Mouse (Mus musculus) splenic B cell, adult 2 months (primary cell): ENCODE results near the gene Paqr6.
"Not testable (repeated sequence)": the region's sequence is repeated elsewhere in the genome, so short reads cannot be mapped to it uniquely, and the experiment has no call there.

Experiments
- DNase-seq: peaks from one replicate; pipeline ENCODE4 v3.0.0-alpha.2; 2011; ENCODE audit warnings: low read depth, low spot score
- H3K27me3 ChIP-seq: 2 replicates; pipeline ENCODE4 v1.6.1; 2012; ENCODE audit warnings: mild to moderate bottlenecking, low read length, moderate library complexity, mixed read lengths; ENCODE audit not compliant: control insufficient read depth, poor library complexity, insufficient read depth, severe bottlenecking
- H3K36me3 ChIP-seq: 2 replicates; pipeline ENCODE4 v1.6.1; 2012; ENCODE audit warnings: mild to moderate bottlenecking, low read length, moderate library complexity, mixed read lengths; ENCODE audit not compliant: control insufficient read depth, poor library complexity, insufficient read depth, severe bottlenecking

Gene Paqr6

GRCm38 (mm10) chr3:88381389-88382315 is 17.3 kb downstream of the Paqr6 start:
- H3K27me3 ChIP-seq, H3K36me3 ChIP-seq: not testable (repeated sequence)
- DNase-seq = peak; percentile 55

DNA sequence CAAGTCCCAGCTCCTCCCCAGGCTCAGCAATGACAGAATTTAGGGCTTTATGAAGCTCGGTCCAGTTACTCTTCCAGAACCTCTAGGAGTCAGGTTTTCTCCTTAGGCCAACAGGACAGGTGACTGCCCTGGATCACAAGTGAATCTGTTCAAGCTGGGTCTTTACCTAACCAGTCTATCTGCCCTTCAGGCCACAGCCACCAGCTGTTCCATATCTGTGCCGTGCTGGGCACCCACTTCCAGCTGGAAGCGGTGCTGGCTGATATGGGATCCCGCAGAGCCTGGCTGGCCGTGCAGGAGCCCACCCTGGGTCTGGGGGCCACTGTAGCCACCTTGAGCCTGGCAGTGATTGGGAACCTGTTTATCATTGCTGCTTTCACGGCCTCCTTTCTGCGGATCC is 18.0 kb downstream of the Paqr6 start:
- not testable (repeated sequence) for DNase-seq, H3K27me3 ChIP-seq, H3K36me3 ChIP-seq

DNA sequence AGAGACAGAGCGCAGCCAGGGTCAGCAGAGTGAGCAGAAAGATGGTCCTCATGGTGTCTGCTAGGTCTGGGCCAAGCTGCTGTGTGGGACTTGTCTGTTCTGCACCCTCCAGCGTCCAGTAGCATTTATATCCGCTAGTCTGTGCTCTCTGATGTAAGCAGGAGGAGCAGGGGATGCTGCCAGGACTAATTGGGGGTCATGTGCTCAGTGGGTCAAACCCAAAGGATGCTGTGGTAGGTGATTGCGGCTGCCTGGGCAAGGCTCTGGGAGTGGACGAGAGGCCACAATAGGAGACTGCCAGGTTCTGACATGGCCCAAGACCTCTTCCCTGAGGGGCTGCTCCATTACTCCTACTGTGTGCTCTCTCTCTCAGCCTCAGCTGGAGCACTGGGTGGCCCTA is 20.0 kb downstream of the Paqr6 start, which contains the start of gene Bglap:
Gene Bglap (minus strand): TSS at position 101 of the 400 bp plus-strand sequence.
- no peak for DNase-seq
- Histone ChIP-seq H3K36me3 (no peaks in the 10 kb centered on the region), H3K27me3 (no peaks in the 10 kb centered on the region)

- no peaks in the 10 kb centered on the region for H3K27me3 ChIP-seq
- H3K36me3 ChIP-seq = peaks cover 2% of the 10 kb centered on the region; the same call in 1 of the 2 replicates
- DNase-seq = no peak
Observed at GRCm38 (mm10) chr3:88393776-88394375, 29.5 kb downstream of the Paqr6 start.

- Histone ChIP-seq H3K27me3 (no peaks in the 10 kb centered on the region), H3K36me3 (peaks cover under 1% of the 10 kb centered on the region; the same call in 1 of the 2 replicates)
- peak; percentile 87 for DNase-seq
Observed at GRCm38 (mm10) chr3:88395288-88395687, 30.9 kb downstream of the Paqr6 start.

- DNase-seq = peak; percentile 71
Observed at GRCm38 (mm10) chr3:88395742-88396141, 31.4 kb downstream of the Paqr6 start.

GRCm38 (mm10) chr3:88398666-88399065 is 34.3 kb downstream of the Paqr6 start:
- Histone ChIP-seq H3K36me3 (no peaks in the 10 kb centered on the region), H3K27me3 (no peaks in the 10 kb centered on the region)
- no peak for DNase-seq

More at GRCm38 (mm10) chr3:88395742-88396141, 31.4 kb downstream of the Paqr6 start:
- no peaks in the 10 kb centered on the region for H3K27me3 ChIP-seq
- no peaks in the 10 kb centered on the region for H3K36me3 ChIP-seq

- no peak for DNase-seq
- Histone ChIP-seq H3K36me3 (no peaks in the 10 kb centered on the region), H3K27me3 (no peaks in the 10 kb centered on the region)
Observed at GRCm38 (mm10) chr3:88403522-88404230, 39.3 kb downstream of the Paqr6 start.

- DNase-seq = peak; percentile 92
- H3K27me3 ChIP-seq = no peaks in the 10 kb centered on the region
- no peaks in the 10 kb centered on the region for H3K36me3 ChIP-seq
Observed at GRCm38 (mm10) chr3:88407090-88407489, 42.7 kb downstream of the Paqr6 start.

DNA sequence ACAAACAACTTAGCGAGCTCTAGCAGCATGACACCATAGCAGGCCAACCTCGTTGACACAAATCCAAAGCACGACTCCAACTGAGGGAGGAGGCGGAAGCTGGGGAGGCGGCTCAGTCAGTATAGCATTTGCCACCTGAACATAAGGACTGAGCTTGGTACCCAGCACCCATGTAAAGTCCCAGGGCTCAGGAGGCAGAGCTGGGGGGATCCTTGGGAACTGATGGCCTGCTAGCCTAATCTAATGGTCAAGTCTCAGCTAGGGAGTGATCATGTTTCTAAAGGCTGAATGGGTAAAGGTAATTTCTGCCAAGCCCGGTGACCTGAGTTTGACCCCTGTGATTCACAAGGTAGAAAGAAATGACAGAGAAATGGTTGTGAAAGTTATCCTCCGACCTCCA is 43.1 kb downstream of the Paqr6 start:
- Histone ChIP-seq H3K36me3 (no peaks in the 10 kb centered on the region), H3K27me3 (no peaks in the 10 kb centered on the region)
- no peak for DNase-seq

DNA sequence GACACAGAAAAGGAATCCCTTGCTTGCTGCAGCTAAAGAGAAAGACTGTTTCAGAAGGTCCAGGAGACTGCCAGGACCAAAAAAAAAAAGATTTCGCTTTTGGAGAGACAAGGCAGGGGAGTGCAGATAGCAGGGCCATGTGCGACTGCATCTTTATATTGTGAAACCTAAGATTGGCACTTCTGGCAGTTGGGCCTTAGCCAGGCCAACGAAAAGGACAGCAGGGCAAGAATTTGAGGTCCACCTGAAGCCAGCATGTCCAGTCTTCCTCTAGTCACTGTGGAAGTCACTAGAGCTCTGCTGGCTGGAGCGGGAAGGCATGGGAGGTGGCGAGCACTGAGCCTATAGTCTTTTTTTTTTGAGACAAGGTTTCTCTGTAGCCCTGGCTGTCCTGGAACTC is 44.6 kb downstream of the Paqr6 start:
- DNase-seq = no peak
- Histone ChIP-seq H3K27me3 (no peaks in the 10 kb centered on the region), H3K36me3 (no peaks in the 10 kb centered on the region)

DNA sequence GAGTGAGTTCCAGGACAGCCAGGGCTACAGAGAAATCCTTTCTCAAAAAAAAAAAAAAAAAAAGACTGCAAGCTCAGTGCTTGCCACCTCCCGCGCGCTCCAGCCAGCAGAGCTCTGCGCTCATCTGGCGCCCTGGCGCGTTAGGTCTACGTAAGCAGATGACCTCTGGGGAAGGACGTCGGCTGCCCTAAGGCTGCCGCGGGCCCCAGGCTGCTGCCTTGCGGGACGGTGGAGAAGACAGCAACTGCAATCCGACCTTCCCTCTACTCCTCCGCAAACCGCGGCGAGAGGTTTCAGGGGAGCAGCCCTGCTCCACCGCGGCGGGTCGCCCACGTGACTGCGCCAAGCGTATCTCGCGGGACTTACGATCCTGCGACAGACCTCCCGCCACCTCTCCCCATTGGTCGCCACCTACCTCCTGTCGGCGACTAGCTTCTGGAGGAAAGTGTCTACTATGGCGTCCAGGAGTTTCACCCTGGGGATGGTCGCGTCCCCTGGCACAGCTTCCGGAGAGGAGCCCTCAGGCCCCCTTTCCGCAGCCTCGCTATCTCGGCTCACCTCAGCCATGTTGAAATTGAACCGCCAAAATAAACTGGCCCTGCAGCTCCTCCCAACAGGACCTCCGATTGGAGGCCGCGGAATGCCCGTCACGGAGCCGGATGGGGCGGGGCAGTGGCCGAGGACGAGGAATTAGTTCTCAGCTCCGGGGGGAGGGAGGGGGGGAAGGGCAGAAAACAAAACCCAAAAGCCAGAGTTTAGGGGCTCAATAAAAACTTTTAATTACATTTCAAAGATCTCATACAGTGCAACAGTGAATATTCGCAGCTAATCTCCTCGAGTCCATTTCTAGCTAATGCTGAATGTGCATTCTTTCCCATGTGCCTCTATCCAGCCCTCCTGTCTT is 45.6 kb downstream of the Paqr6 start, which contains the start of gene Pmf1:
Gene Pmf1 (minus strand): TSS at position 591 of the 904 bp plus-strand sequence.
- DNase-seq = peak; percentile 92
- no peaks in the 10 kb centered on the region for H3K36me3 ChIP-seq
- H3K27me3 ChIP-seq = no peaks in the 10 kb centered on the region

DNA sequence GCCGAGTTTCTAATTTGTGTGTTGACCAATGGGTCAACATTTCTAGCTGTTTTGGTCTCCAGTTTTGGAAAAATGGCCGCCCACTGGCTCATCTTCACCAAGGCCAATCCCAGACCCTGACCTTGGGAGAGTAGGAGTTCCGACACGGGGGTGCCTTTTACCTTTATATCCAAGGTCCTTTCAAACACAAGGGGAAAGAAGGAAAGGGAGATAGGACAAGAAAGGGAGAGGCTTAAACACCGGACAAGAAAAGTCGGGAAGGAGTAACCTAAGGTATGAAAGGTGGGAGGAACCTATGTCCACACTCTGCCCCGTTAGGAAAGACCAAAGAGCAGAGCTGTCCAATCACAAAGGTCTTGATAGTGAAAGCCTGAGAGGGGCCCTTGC is 46.3 kb downstream of the Paqr6 start:
- no peaks in the 10 kb centered on the region; the same call in 1 of the 2 replicates for H3K36me3 ChIP-seq
- no peak for DNase-seq
- no peaks in the 10 kb centered on the region for H3K27me3 ChIP-seq

GRCm38 (mm10) chr3:88411681-88412080 is 47.3 kb downstream of the Paqr6 start:
- H3K27me3 ChIP-seq = no peaks in the 10 kb centered on the region
- H3K36me3 ChIP-seq = no peaks in the 10 kb centered on the region; the same call in 1 of the 2 replicates
- no peak for DNase-seq
